Mouse (Mus musculus): ENCODE measurements around the gene Ccdc43.

DNA sequence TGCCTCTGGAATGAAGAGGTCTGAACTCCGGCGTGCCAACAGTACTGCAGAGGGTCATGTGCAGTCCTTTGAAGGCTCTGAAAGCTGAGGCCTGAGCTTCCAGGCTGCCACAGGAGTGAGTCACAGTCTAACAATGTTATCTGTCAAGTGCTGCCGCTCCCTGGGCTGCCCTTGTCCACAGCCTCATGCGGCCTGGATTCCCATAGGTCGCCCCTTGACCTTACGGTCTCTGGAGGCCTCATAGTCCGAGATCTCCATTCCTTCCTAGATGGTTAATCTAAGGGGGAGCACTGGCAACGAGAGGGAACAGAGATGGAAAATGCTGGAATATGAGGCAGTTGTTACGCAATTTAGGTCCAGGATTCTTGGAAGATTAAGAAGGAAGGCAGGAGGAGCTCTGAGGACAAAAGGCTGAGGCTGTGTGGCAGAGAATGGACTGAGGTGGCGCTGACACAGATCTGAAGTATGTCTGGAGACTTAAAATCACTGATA, 53.6 kb downstream of the Ccdc43 start:
- no peak for TF ChIP-seq USF1 (IDR thresholded peaks at IDR 0.05; ENCODE audit: low read depth, low read length)
- TF ChIP-seq CTCF (conservative IDR thresholded peaks at IDR 0.05 in 1 of 2, IDR thresholded peaks at IDR 0.05 in 1 of 2; ENCODE audit: low read depth in 2 of 2, low read length in 2 of 2), result no peak
- TF ChIP-seq E2F4 (IDR thresholded peaks at IDR 0.05; ENCODE audit: insufficient replicate concordance, low read depth, low read length), result no peak
- no peak for TF ChIP-seq ZNF384 (IDR thresholded peaks at IDR 0.05; ENCODE audit: low read depth, low read length)
- no peak for TF ChIP-seq EP300 (IDR thresholded peaks at IDR 0.05; ENCODE audit: low read length)
- no peak for TF ChIP-seq POLR2A (IDR thresholded peaks at IDR 0.05; ENCODE audit: low read depth, low read length)
- TF ChIP-seq HCFC1 (IDR thresholded peaks at IDR 0.05; ENCODE audit: low read depth, low read length), result no peak
- TF ChIP-seq MAZ (IDR thresholded peaks at IDR 0.05; ENCODE audit: low read depth, low read length), result no peak
- no peak for TF ChIP-seq UBTF (IDR thresholded peaks at IDR 0.05; ENCODE audit: low read depth, low read length)
